Mouse (Mus musculus) cerebellum, adult 18-20 months (tissue): Measurements from ENCODE around the gene Akr1b7.

ENCODE experiments used
- DNase-seq, 2 experiments: peaks; one replicate each; pipeline ENCODE4 v3.0.0; 2021

The Akr1b7 gene

GRCm38 (mm10) chr6:34441556-34442257 is 29.6 kb downstream of the Akr1b7 start:
- DNase-seq: no peak

GRCm38 (mm10) chr6:34443791-34444190 is 31.7 kb downstream of the Akr1b7 start:
- DNase-seq: no peak

GRCm38 (mm10) chr6:34447961-34448360 is 35.8 kb downstream of the Akr1b7 start:
- DNase-seq: peak; percentile 71 to 72

- DNase-seq: no peak
Observed at GRCm38 (mm10) chr6:34448696-34449095, 36.6 kb downstream of the Akr1b7 start.

- DNase-seq: no peak
Observed at GRCm38 (mm10) chr6:34452963-34453770, 41.0 kb downstream of the Akr1b7 start.

- DNase-seq: no peak
Observed at GRCm38 (mm10) chr6:34459456-34459855, 47.3 kb downstream of the Akr1b7 start.

GRCm38 (mm10) chr6:34460651-34461050 is 48.5 kb downstream of the Akr1b7 start:
- DNase-seq: no peak

- no peak for DNase-seq
Observed at GRCm38 (mm10) chr6:34463582-34463981, 51.4 kb downstream of the Akr1b7 start.

GRCm38 (mm10) chr6:34471434-34472110 is 59.4 kb downstream of the Akr1b7 start:
- no peak for DNase-seq
